In genomic region chr11:97309911-97310571, GRCm38 (mm10) we compare ENCODE assay signal across 8 mouse cellular contexts. TPM values are rescaled to one million over a fixed set of nuclear protein-coding genes. Genes with fewer than 3 reads are reported as not detected.
DNase-seq lines count a peak whose midpoint lies in the region; ATAC-seq and TF ChIP-seq lines count a peak whose summit lies in the region.

No protein-coding gene starts in this region.

- H3K27me3 ChIP-seq in C2C12 (ENCODE audit: control insufficient read depth, insufficient read depth, insufficient read length) = no peaks in the 10 kb centered on the region
- H3K27me3 ChIP-seq in heart, embryonic 14.5 days (ENCODE audit: control insufficient read depth, insufficient read depth, low read length) = no peaks in the 10 kb centered on the region
- H3K27me3 ChIP-seq in liver, embryonic 13.5 days = peaks cover 31% of the 10 kb centered on the region

- H3K27ac ChIP-seq in bone marrow macrophage, adult 2 months (ENCODE audit: insufficient read depth, low read depth, low read length) = peak overlapping the region; percentile 98
- H3K27ac ChIP-seq in heart, embryonic 14.5 days (replicated peaks in 1 of 2; ENCODE audit: control insufficient read depth in 1 of 2, insufficient read depth in 1 of 2, low read depth in 2 of 2, low read length in 2 of 2) = peak overlapping the region; percentile 93 to 94
- no peak overlapping the region for H3K27ac ChIP-seq in liver, embryonic 13.5 days

- H3K79me3 ChIP-seq in C2C12 (ENCODE audit: low read depth) = peaks cover 1% of the 10 kb centered on the region

- ATAC-seq in heart, embryonic 14.5 days (ENCODE audit: insufficient number of reproducible peaks, insufficient read depth, low FRiP score, low read depth) = peak; percentile 60
- peak; percentile 62; the same call in 1 of the 2 replicates for ATAC-seq in liver, embryonic 13.5 days (ENCODE audit: low read depth)

- WGBS in heart, embryonic 14.5 days = under 1% methylated on average over 25 of the region's 25 CpGs
- WGBS in liver, embryonic 13.5 days (ENCODE audit: insufficient replicate concordance) = 1% methylated on average over 25 of the region's 25 CpGs

- peak overlapping the region; percentile 48 for H3K4me3 ChIP-seq in C2C12 (ENCODE audit: insufficient read depth, poor library complexity, severe bottlenecking)
- H3K4me3 ChIP-seq in bone marrow macrophage, adult 2 months (ENCODE audit: insufficient read depth, low read length) = peak overlapping the region; percentile 71
- peak overlapping the region; percentile 49 to 64 for H3K4me3 ChIP-seq in heart, embryonic 14.5 days (ENCODE audit: control insufficient read depth in 1 of 2, insufficient read depth in 1 of 2, low read depth in 1 of 2, low read length in 2 of 2)
- H3K4me3 ChIP-seq in liver, embryonic 13.5 days (replicated peaks) = peak overlapping the region; percentile 37

- no peak for TF ChIP-seq POLR2A in bone marrow macrophage, adult 2 months (IDR thresholded peaks at IDR 0.05; ENCODE audit: borderline replicate concordance, low read depth, low read length)

- H3K4me2 ChIP-seq in heart, embryonic 14.5 days (ENCODE audit: low read length) = peak overlapping the region; percentile 96
- peak overlapping the region; percentile 61 for H3K4me2 ChIP-seq in liver, embryonic 13.5 days

- no peaks in the 10 kb centered on the region for H3K9me3 ChIP-seq in heart, embryonic 14.5 days (ENCODE audit: control insufficient read depth, low read length)
- no peaks in the 10 kb centered on the region for H3K9me3 ChIP-seq in liver, embryonic 13.5 days (replicated peaks)

- peak; percentile 68 for TF ChIP-seq CTCF in C2C12 (IDR thresholded peaks at IDR 0.05; ENCODE audit: control insufficient read depth, insufficient read depth, insufficient read length)
- peak; percentile 39; the same call in 1 of the 2 replicates for TF ChIP-seq CTCF in bone marrow macrophage, adult 2 months (IDR thresholded peaks at IDR 0.05; ENCODE audit: low read depth, low read length)

- H3K79me2 ChIP-seq in C2C12 (ENCODE audit: control insufficient read depth, insufficient read depth) = peaks cover 7% of the 10 kb centered on the region

- no peaks in the 10 kb centered on the region for H3K36me3 ChIP-seq in C2C12 (ENCODE audit: control insufficient read depth, insufficient read depth)
- H3K36me3 ChIP-seq in heart, embryonic 14.5 days (ENCODE audit: control insufficient read depth, insufficient read depth, low read length) = no peaks in the 10 kb centered on the region
- H3K36me3 ChIP-seq in liver, embryonic 13.5 days = no peaks in the 10 kb centered on the region

- peaks cover 15% of the 10 kb centered on the region for H3K4me1 ChIP-seq in bone marrow macrophage, adult 2 months (ENCODE audit: control insufficient read depth, insufficient read depth, low read length)
- H3K4me1 ChIP-seq in heart, embryonic 14.5 days (ENCODE audit: control insufficient read depth in 2 of 2, insufficient read depth in 2 of 2, low read length in 2 of 2) = peaks cover 7 to 22% of the 10 kb centered on the region in 2 experiments
- H3K4me1 ChIP-seq in liver, embryonic 13.5 days (replicated peaks) = peaks cover 29% of the 10 kb centered on the region

- H3K9ac ChIP-seq in heart, embryonic 14.5 days (ENCODE audit: low read length) = peak overlapping the region; percentile 81
- peak overlapping the region; percentile 34; the same call in 1 of the 2 replicates for H3K9ac ChIP-seq in liver, embryonic 13.5 days

- peak overlapping the region; percentile 35 for H3ac ChIP-seq in C2C12 (ENCODE audit: control insufficient read depth, insufficient read length, low read depth)

- DNase-seq in fibroblast of lung, adult 2 months (ENCODE audit: low read depth) = peak; percentile 89
- DNase-seq in kidney, postnatal 10 days = peak; percentile 83
- DNase-seq in liver, embryonic 13.5 days = peak; percentile 13
- DNase-seq in natural killer cell, adult 2 months (ENCODE audit: low spot score in 2 of 2) = peak; percentile 44 to 55
- peak; percentile 86 for DNase-seq in telencephalon, adult 2 months (ENCODE audit: low read depth, low spot score)

TF ChIP-seq in C2C12, 6 proteins besides CTCF, POLR2A, EP300 and RAD21:
- TF ChIP-seq MAX (IDR thresholded peaks at IDR 0.05) = peak; percentile 80
- TF ChIP-seq USF1 (IDR thresholded peaks at IDR 0.05; ENCODE audit: low read depth) = no peak
- peak; percentile 35 for TF ChIP-seq CEBPB (IDR thresholded peaks at IDR 0.05; ENCODE audit: low read depth)

RNA-seq across cellular contexts. Expression of gene Mrpl45, which starts 5.5 kb away (rescaled TPM):
- 48.5 TPM for polyA plus RNA-seq in C2C12 (2012; fragmentation: generic; extraction: Trizol)
- polyA plus RNA-seq in bone marrow macrophage, adult 2 months (2012; ENCODE audit: insufficient read depth, insufficient read length, missing spikeins) = 33.0 and 37.6 TPM in 2 replicates
- 56.2 and 59.2 TPM in 2 replicates for polyA plus RNA-seq in heart, embryonic 14.5 days (2014; fragmentation: Nextera tagmentation; extraction: Ambion mirVana)
- 33.4 and 39.8 TPM in 2 replicates for polyA plus RNA-seq in liver, embryonic 13.5 days (2015; fragmentation: Nextera tagmentation; extraction: Ambion mirVana)

RNA-seq across cellular contexts. Expression of gene Npepps, which starts 29.6 kb away (rescaled TPM):
- polyA plus RNA-seq in C2C12 (2012; fragmentation: generic; extraction: Trizol) = 37.8 TPM
- 102 and 112 TPM in 2 replicates for polyA plus RNA-seq in bone marrow macrophage, adult 2 months (2012; ENCODE audit: insufficient read depth, insufficient read length, missing spikeins)
- 86.9 and 90.0 TPM in 2 replicates for polyA plus RNA-seq in heart, embryonic 14.5 days (2014; fragmentation: Nextera tagmentation; extraction: Ambion mirVana)
- 19.1 and 22.0 TPM in 2 replicates for polyA plus RNA-seq in liver, embryonic 13.5 days (2015; fragmentation: Nextera tagmentation; extraction: Ambion mirVana)

RNA-seq across cellular contexts. Expression of gene Gpr179, which starts 41.8 kb away (rescaled TPM):
- 0.05 TPM for polyA plus RNA-seq in C2C12 (2012; fragmentation: generic; extraction: Trizol)
- polyA plus RNA-seq in bone marrow macrophage, adult 2 months (2012; ENCODE audit: insufficient read depth, insufficient read length, missing spikeins) = 0.12 TPM in 1 of 2 replicates, not detected in the other
- polyA plus RNA-seq in heart, embryonic 14.5 days (2014; fragmentation: Nextera tagmentation; extraction: Ambion mirVana) = 0.05 TPM in 2 replicates
- 0.01 TPM in 1 of 2 replicates, not detected in the other for polyA plus RNA-seq in liver, embryonic 13.5 days (2015; fragmentation: Nextera tagmentation; extraction: Ambion mirVana)

RNA-seq across cellular contexts. Expression of gene Socs7, which starts 52.3 kb away (rescaled TPM):
- 8.1 TPM for polyA plus RNA-seq in C2C12 (2012; fragmentation: generic; extraction: Trizol)
- polyA plus RNA-seq in bone marrow macrophage, adult 2 months (2012; ENCODE audit: insufficient read depth, insufficient read length, missing spikeins) = 9.2 and 10.3 TPM in 2 replicates
- 2.2 and 3.6 TPM in 2 replicates for polyA plus RNA-seq in heart, embryonic 14.5 days (2014; fragmentation: Nextera tagmentation; extraction: Ambion mirVana)
- 1.0 and 1.1 TPM in 2 replicates for polyA plus RNA-seq in liver, embryonic 13.5 days (2015; fragmentation: Nextera tagmentation; extraction: Ambion mirVana)

Comparison
In these comparisons a context has a peak if more than half of its experiments do, and no peak if none do; other contexts are left out.
1. DNase-seq: peak in every context shown above with its lines; median percentile 89 in fibroblast of lung, adult 2 months; 86 in telencephalon, adult 2 months; 83 in kidney, postnatal 10 days; 50 in natural killer cell, adult 2 months; 13 in liver, embryonic 13.5 days.